Mouse (Mus musculus) liver, adult 2 months (tissue): ENCODE measurements at regions not wholly inside any gene's neighbourhood (a gene's known extent, or its start where the extent isn't known, plus 50 kb on each side); places are given as distances from the start of the nearest gene placed in this dataset.

Experiments used
- CTCF ChIP-seq: fragments of 200-500 bp; IDR thresholded peaks from 2 replicates; pipeline ENCODE4 v1.5.1; 2011; ENCODE audit warnings: low read depth, low read length, control low read depth
- POLR2A ChIP-seq: fragments of 200-500 bp; IDR thresholded peaks from 2 replicates; pipeline ENCODE4 v1.6.1; 2011; ENCODE audit warnings: low read length, control low read depth; ENCODE audit not compliant: insufficient read depth; ENCODE audit errors: extremely low read depth

- TF ChIP-seq CTCF: no peak
- no peak for TF ChIP-seq POLR2A
Observed at GRCm38 (mm10) chr3:16930299-16930698, 924.1 kb upstream of the Gm5150 start.
